In the genomic region with DNA sequence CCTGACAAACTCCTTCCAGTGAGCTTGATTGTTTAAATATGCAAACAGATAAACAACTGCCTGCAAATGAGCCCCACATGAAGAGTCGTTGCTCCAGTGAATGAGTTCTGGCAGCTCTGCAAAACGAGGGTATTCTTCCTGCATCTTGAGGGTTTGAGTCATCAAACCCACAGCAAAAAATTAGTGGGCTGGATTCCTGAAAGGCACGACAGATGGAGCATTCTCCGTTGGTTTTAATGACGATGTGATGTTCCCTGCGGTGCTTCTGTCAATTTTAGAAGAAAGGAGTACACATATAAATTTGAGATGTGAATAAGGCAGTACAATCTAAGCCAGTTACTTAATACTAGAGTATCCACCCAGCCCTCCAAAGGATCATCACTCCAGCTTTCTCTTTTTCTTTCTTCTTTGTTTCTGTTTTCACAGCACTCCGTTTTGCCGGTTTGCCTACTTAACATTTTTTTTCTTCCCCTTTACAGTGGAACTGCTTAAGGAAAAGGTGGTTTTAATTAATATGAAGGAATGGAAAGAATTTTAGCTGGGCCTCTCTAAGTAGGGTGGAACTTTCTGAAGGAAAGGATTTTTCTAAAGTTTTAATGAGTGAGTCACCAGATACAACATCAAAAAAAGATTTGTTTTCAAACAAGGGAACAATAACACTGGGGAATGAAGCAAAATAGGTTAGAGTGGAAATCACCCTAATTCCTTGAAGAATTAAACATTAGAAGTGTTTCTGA, we compare ENCODE assay signal across 8 mouse cellular contexts. TPM values are rescaled to one million over a fixed set of nuclear protein-coding genes. Genes with fewer than 3 reads are reported as not detected.
A peak's percentile ranks its signal among the peaks of the same experiment; 100 is the strongest.
DNase-seq lines count a peak whose midpoint lies in the region; ATAC-seq and TF ChIP-seq lines count a peak whose summit lies in the region.

No protein-coding gene starts in this region.

- H3K4me3 ChIP-seq in lung, embryonic 14.5 days (ENCODE audit: low read depth, low read length), result no peak overlapping the region
- no peak overlapping the region for H3K4me3 ChIP-seq in embryonic facial prominence, embryonic 10.5 days
- no peak overlapping the region for H3K4me3 ChIP-seq in hindbrain, embryonic 16.5 days (ENCODE audit: low read length)
- no peak overlapping the region for H3K4me3 ChIP-seq in midbrain, embryonic 11.5 days (ENCODE audit: low read depth, low read length)
- H3K4me3 ChIP-seq in liver, postnatal 0 days (ENCODE audit: low read depth, low read length), result no peak overlapping the region

- no peaks in the 10 kb centered on the region for H3K27me3 ChIP-seq in lung, embryonic 14.5 days (ENCODE audit: insufficient read depth, low read length)
- no peaks in the 10 kb centered on the region for H3K27me3 ChIP-seq in embryonic facial prominence, embryonic 10.5 days (replicated peaks; ENCODE audit: low read depth, poor library complexity, severe bottlenecking)
- no peaks in the 10 kb centered on the region for H3K27me3 ChIP-seq in hindbrain, embryonic 16.5 days (replicated peaks; ENCODE audit: control insufficient read depth, insufficient read depth, low read length)
- H3K27me3 ChIP-seq in midbrain, embryonic 11.5 days (ENCODE audit: control insufficient read depth, insufficient read depth, low read length), result peaks cover 3% of the 10 kb centered on the region; the same call in 1 of the 2 replicates
- peaks cover 25% of the 10 kb centered on the region for H3K27me3 ChIP-seq in liver, postnatal 0 days (ENCODE audit: insufficient read depth, low read length)

- H3K4me1 ChIP-seq in lung, embryonic 14.5 days (ENCODE audit: insufficient read depth), result no peaks in the 10 kb centered on the region
- peaks cover 7% of the 10 kb centered on the region; the same call in 1 of the 2 replicates for H3K4me1 ChIP-seq in embryonic facial prominence, embryonic 10.5 days
- peaks cover 5% of the 10 kb centered on the region; the same call in 1 of the 2 replicates for H3K4me1 ChIP-seq in hindbrain, embryonic 16.5 days (ENCODE audit: control insufficient read depth, insufficient read depth, low read depth, low read length)
- peaks cover 2% of the 10 kb centered on the region; the same call in 1 of the 2 replicates for H3K4me1 ChIP-seq in midbrain, embryonic 11.5 days (ENCODE audit: control insufficient read depth, insufficient read depth, low read length)
- H3K4me1 ChIP-seq in liver, postnatal 0 days (ENCODE audit: insufficient read depth), result no peaks in the 10 kb centered on the region

- 24% methylated on average over 8 of the region's 8 CpGs for WGBS in lung, embryonic 14.5 days
- 7% methylated on average over 8 of the region's 8 CpGs for WGBS in embryonic facial prominence, embryonic 10.5 days
- 7% methylated on average over 8 of the region's 8 CpGs for WGBS in hindbrain, embryonic 16.5 days
- 26% methylated on average over 8 of the region's 8 CpGs for WGBS in midbrain, embryonic 11.5 days
- WGBS in liver, postnatal 0 days (ENCODE audit: insufficient replicate concordance), result 29% methylated on average over 8 of the region's 8 CpGs

- no peak for TF ChIP-seq EP300 in liver, postnatal 0 days (IDR thresholded peaks at IDR 0.05; ENCODE audit: low read depth)

- H3K9me3 ChIP-seq in lung, embryonic 14.5 days (ENCODE audit: low read depth, low read length), result no peaks in the 10 kb centered on the region
- H3K9me3 ChIP-seq in embryonic facial prominence, embryonic 10.5 days, result peaks cover 8% of the 10 kb centered on the region
- 0 out of 2 replicates have a peak, but pooled peaks cover 2% of the 10 kb centered on the region for H3K9me3 ChIP-seq in hindbrain, embryonic 16.5 days (ENCODE audit: control insufficient read depth, low read length)
- H3K9me3 ChIP-seq in midbrain, embryonic 11.5 days (ENCODE audit: control insufficient read depth, low read length), result no peaks in the 10 kb centered on the region
- no peaks in the 10 kb centered on the region for H3K9me3 ChIP-seq in liver, postnatal 0 days (ENCODE audit: low read length)

- H3K9ac ChIP-seq in lung, embryonic 14.5 days, result no peak overlapping the region
- no peak overlapping the region for H3K9ac ChIP-seq in hindbrain, embryonic 16.5 days (ENCODE audit: low read depth, low read length)
- H3K9ac ChIP-seq in midbrain, embryonic 11.5 days (ENCODE audit: low read length), result no peak overlapping the region
- H3K9ac ChIP-seq in liver, postnatal 0 days (replicated peaks), result no peak overlapping the region

- H3K4me2 ChIP-seq in lung, embryonic 14.5 days, result peak overlapping the region; percentile 70; the same call in 1 of the 2 replicates
- peak overlapping the region; percentile 79 for H3K4me2 ChIP-seq in hindbrain, embryonic 16.5 days (ENCODE audit: low read length)
- no peak overlapping the region for H3K4me2 ChIP-seq in midbrain, embryonic 11.5 days
- H3K4me2 ChIP-seq in liver, postnatal 0 days (ENCODE audit: low read depth, low read length), result no peak overlapping the region

- ATAC-seq in lung, embryonic 14.5 days (ENCODE audit: insufficient read depth), result no peak
- ATAC-seq in hindbrain, embryonic 16.5 days, result no peak
- no peak for ATAC-seq in midbrain, embryonic 11.5 days (ENCODE audit: low FRiP score)
- ATAC-seq in liver, postnatal 0 days, result no peak

- peak; percentile 47 for DNase-seq in lung, embryonic 14.5 days
- no peak for DNase-seq in lung, postnatal 10 days
- DNase-seq in embryonic facial prominence, embryonic 10.5 days (ENCODE audit: low spot score), result peak; percentile 30
- DNase-seq in midbrain, embryonic 11.5 days (ENCODE audit: low spot score, missing footprints), result peak; percentile 86
- DNase-seq in liver, postnatal 0 days, result no peak
- DNase-seq in thymus, postnatal 0 days (ENCODE audit: low spot score), result no peak
- no peak for DNase-seq in spleen, adult 18-20 months

- TF ChIP-seq CTCF in lung, embryonic 14.5 days (IDR thresholded peaks at IDR 0.05; ENCODE audit: low read depth), result no peak
- no peak for TF ChIP-seq CTCF in liver, postnatal 0 days (IDR thresholded peaks at IDR 0.05; ENCODE audit: low read depth)

- 0 out of 2 replicates have a peak overlapping the region, but pooled peaks have one; percentile 16 for H3K27ac ChIP-seq in lung, embryonic 14.5 days (ENCODE audit: low read depth)
- peak overlapping the region; percentile 94 for H3K27ac ChIP-seq in embryonic facial prominence, embryonic 10.5 days (replicated peaks)
- H3K27ac ChIP-seq in hindbrain, embryonic 16.5 days (ENCODE audit: low read depth, low read length), result 0 out of 2 replicates have a peak overlapping the region, but pooled peaks have one; percentile 19
- no peak overlapping the region for H3K27ac ChIP-seq in midbrain, embryonic 11.5 days (ENCODE audit: low read depth, low read length)
- H3K27ac ChIP-seq in liver, postnatal 0 days (ENCODE audit: low read depth), result no peak overlapping the region

- H3K36me3 ChIP-seq in lung, embryonic 14.5 days (ENCODE audit: insufficient read depth), result no peaks in the 10 kb centered on the region
- H3K36me3 ChIP-seq in embryonic facial prominence, embryonic 10.5 days (replicated peaks), result no peaks in the 10 kb centered on the region
- H3K36me3 ChIP-seq in hindbrain, embryonic 16.5 days (ENCODE audit: control insufficient read depth, insufficient read depth, low read length), result no peaks in the 10 kb centered on the region
- H3K36me3 ChIP-seq in midbrain, embryonic 11.5 days (ENCODE audit: control insufficient read depth, insufficient read depth, low read length), result no peaks in the 10 kb centered on the region
- no peaks in the 10 kb centered on the region for H3K36me3 ChIP-seq in liver, postnatal 0 days (replicated peaks; ENCODE audit: insufficient read depth, low read length)

RNA-seq across cellular contexts. Expression of gene Naaladl2, which starts 1.1 kb away (rescaled TPM):
- polyA plus RNA-seq in lung, embryonic 14.5 days (2014; fragmentation: Nextera tagmentation; extraction: Ambion mirVana), result 1.8 and 1.9 TPM in 2 replicates
- polyA plus RNA-seq in embryonic facial prominence, embryonic 10.5 days (2016; fragmentation: Nextera tagmentation; extraction: Ambion mirVana), result 0.25 and 0.66 TPM in 2 replicates
- 0.92 and 0.99 TPM in 2 replicates for polyA plus RNA-seq in hindbrain, embryonic 16.5 days (2015; fragmentation: Nextera tagmentation; extraction: Ambion mirVana)
- polyA plus RNA-seq in midbrain, embryonic 11.5 days (2014; fragmentation: Nextera tagmentation; extraction: Ambion mirVana), result 0.32 and 0.68 TPM in 2 replicates
- 0.85 and 0.86 TPM in 2 replicates for polyA plus RNA-seq in liver, postnatal 0 days (2015; fragmentation: Nextera tagmentation; extraction: Ambion mirVana)
- 1.3 and 1.9 TPM in 2 replicates for polyA plus RNA-seq in thymus, postnatal 0 days (2015; fragmentation: Nextera tagmentation; extraction: Ambion mirVana)

Comparison
In these comparisons a context has a peak if more than half of its experiments do, and no peak if none do; other contexts are left out.
1. DNase-seq: peak in lung, embryonic 14.5 days (single experiment), embryonic facial prominence, embryonic 10.5 days (single experiment) and midbrain, embryonic 11.5 days (single experiment); none in lung, postnatal 10 days (single experiment), liver, postnatal 0 days (single experiment), thymus, postnatal 0 days (single experiment) and spleen, adult 18-20 months (0 of 2).
2. H3K27ac ChIP-seq: peak in lung, embryonic 14.5 days (single experiment), embryonic facial prominence, embryonic 10.5 days (single experiment) and hindbrain, embryonic 16.5 days (single experiment); none in midbrain, embryonic 11.5 days (single experiment) and liver, postnatal 0 days (single experiment).
3. H3K4me2 ChIP-seq: peak in lung, embryonic 14.5 days (single experiment) and hindbrain, embryonic 16.5 days (single experiment); none in midbrain, embryonic 11.5 days (single experiment) and liver, postnatal 0 days (single experiment).